Mouse (Mus musculus): ENCODE measurements around the gene Heatr1. TPM values are rescaled to one million over a fixed set of nuclear protein-coding genes. Genes with fewer than 3 reads are reported as not detected.

Heatr1 gene
- total RNA-seq, 2 experiments from 2014 or later: 62.3 to 121 TPM

Other genes with a start within 250 kb of the Heatr1 start
- 23.8 and 24.4 TPM in 2 replicates for gene Mtr, start 136.9 kb upstream of the Heatr1 start, total RNA-seq (2015)
- 36.5 and 42.5 TPM in 2 replicates for gene Mtr, start 136.9 kb upstream of the Heatr1 start, total RNA-seq (2017)
- gene Actn2, start 54.3 kb upstream of the Heatr1 start, total RNA-seq (2015): 0.10 and 0.20 TPM in 2 replicates
- gene Actn2, start 54.3 kb upstream of the Heatr1 start, total RNA-seq (2017): not detected in 2 replicates
- gene Lgals8, start 69.9 kb downstream of the Heatr1 start, total RNA-seq (2015): 22.4 and 25.1 TPM in 2 replicates
- 33.6 and 48.2 TPM in 2 replicates for gene Lgals8, start 69.9 kb downstream of the Heatr1 start, total RNA-seq (2017)
- 0.15 and 0.49 TPM in 2 replicates for gene Edaradd, start 125.4 kb downstream of the Heatr1 start, total RNA-seq (2015)
- gene Edaradd, start 125.4 kb downstream of the Heatr1 start, total RNA-seq (2017): 0.27 and 0.42 TPM in 2 replicates
- 19.0 and 24.4 TPM in 2 replicates for gene Ero1lb, start 170.8 kb downstream of the Heatr1 start, total RNA-seq (2015)
- 14.2 and 14.4 TPM in 2 replicates for gene Ero1lb, start 170.8 kb downstream of the Heatr1 start, total RNA-seq (2017)